Mouse (Mus musculus) hindbrain, embryonic 15.5 days (tissue): ENCODE measurements around the gene Galnt10. TPM values are rescaled to one million over a fixed set of nuclear protein-coding genes. Genes with fewer than 3 reads are reported as not detected.

Experiments
- ATAC-seq: fragments of 200-750 bp; cut with Nextera tagmentation; 2 replicates; pipeline ENCODE4 v1.8.0; 2017; ENCODE audit warnings: low read depth, moderate number of reproducible peaks, moderate TSS enrichment; ENCODE audit not compliant: low FRiP score
- H3K27ac ChIP-seq: fragments of 300-500 bp; sonication (generic); replicated peaks from 2 replicates; pipeline ENCODE4 v1.5.1; 2015; ENCODE audit warnings: mild to moderate bottlenecking, inconsistent platforms
- H3K27me3 ChIP-seq: fragments of 300-500 bp; sonication (generic); 2 replicates; pipeline ENCODE4 v1.6.1; 2015; ENCODE audit warnings: control low read depth, inconsistent platforms
- H3K36me3 ChIP-seq: fragments of 300-500 bp; sonication (generic); 2 replicates; pipeline ENCODE4 v1.6.1; 2015; ENCODE audit warnings: control low read depth, inconsistent platforms
- H3K4me1 ChIP-seq: fragments of 300-500 bp; sonication (generic); replicated peaks from 2 replicates; pipeline ENCODE4 v1.6.1; 2015; ENCODE audit warnings: control low read depth, inconsistent platforms
- H3K4me2 ChIP-seq: fragments of 300-500 bp; sonication (generic); 2 replicates; pipeline ENCODE4 v1.6.1; 2015; ENCODE audit warnings: moderate library complexity, mild to moderate bottlenecking, inconsistent platforms
- H3K4me3 ChIP-seq: fragments of 300-500 bp; sonication (generic); 2 replicates; pipeline ENCODE4 v1.5.1; 2015; ENCODE audit warnings: mild to moderate bottlenecking, inconsistent platforms
- H3K9ac ChIP-seq: fragments of 300-500 bp; sonication (generic); 2 replicates; pipeline ENCODE4 v1.6.1; 2015; ENCODE audit warnings: inconsistent platforms
- H3K9me3 ChIP-seq: fragments of 300-500 bp; sonication (generic); 2 replicates; pipeline ENCODE4 v1.6.1; 2016; ENCODE audit warnings: control low read depth, inconsistent platforms
- WGBS: fragments of 180-500 bp; shearing (Covaris S2); methylation state at CpG from one replicate; pipeline ENCODE4 v1.1.7; 2015; 5-methylcytosine and 5-hydroxymethylcytosine counted together
- polyA plus RNA-seq: library from polyadenylated mRNA; unstranded; fragments of >200 nt; fragmentation: Nextera tagmentation; extraction: Ambion mirVana; gene quantifications from 2 replicates; pipeline ENCODE4 v1.2.1, GENCODE M21; 2015

Galnt10 gene
- polyA plus RNA-seq, 1 experiment from 2014 or later, result 14.6 TPM

GRCm38 (mm10) chr11:57661492-57662229 lies 16.4 kb downstream of the Galnt10 start:
- WGBS, result 94% methylated on average over 19 of the region's 19 CpGs
- H3K4me2 ChIP-seq, result no peak overlapping the region

GRCm38 (mm10) chr11:57662231-57662630 lies 17.0 kb downstream of the Galnt10 start:
- 77% methylated on average over 4 of the region's 4 CpGs for WGBS
- H3K27ac ChIP-seq, result no peak overlapping the region
- ATAC-seq, result no peak

More at GRCm38 (mm10) chr11:57661492-57662229, 16.4 kb downstream of the Galnt10 start:
- H3K36me3 ChIP-seq, result no peaks in the 10 kb centered on the region
- no peaks in the 10 kb centered on the region for H3K9me3 ChIP-seq
- no peak overlapping the region for H3K27ac ChIP-seq
- peaks cover 21% of the 10 kb centered on the region for H3K4me1 ChIP-seq
- H3K4me3 ChIP-seq, result no peak overlapping the region
- no peaks in the 10 kb centered on the region for H3K27me3 ChIP-seq
- ATAC-seq, result no peak
- no peak overlapping the region for H3K9ac ChIP-seq

GRCm38 (mm10) chr11:57663271-57663670 lies 18.0 kb downstream of the Galnt10 start:
- no peak overlapping the region for H3K4me2 ChIP-seq
- H3K27ac ChIP-seq, result no peak overlapping the region
- H3K4me1 ChIP-seq, result peaks cover 15% of the 10 kb centered on the region; the same call in 1 of the 2 replicates
- H3K9ac ChIP-seq, result no peak overlapping the region
- H3K27me3 ChIP-seq, result no peaks in the 10 kb centered on the region
- H3K9me3 ChIP-seq, result no peaks in the 10 kb centered on the region
- ATAC-seq, result no peak
- no peaks in the 10 kb centered on the region for H3K36me3 ChIP-seq
- H3K4me3 ChIP-seq, result no peak overlapping the region
- WGBS, result 72% methylated on average over 12 of the region's 12 CpGs

More at GRCm38 (mm10) chr11:57662231-57662630, 17.0 kb downstream of the Galnt10 start:
- Histone ChIP-seq H3K27me3 (no peaks in the 10 kb centered on the region), H3K4me1 (peaks cover 15% of the 10 kb centered on the region), H3K9me3 (no peaks in the 10 kb centered on the region), H3K4me2 (no peak overlapping the region), H3K4me3 (no peak overlapping the region), H3K9ac (no peak overlapping the region), H3K36me3 (no peaks in the 10 kb centered on the region)

DNA sequence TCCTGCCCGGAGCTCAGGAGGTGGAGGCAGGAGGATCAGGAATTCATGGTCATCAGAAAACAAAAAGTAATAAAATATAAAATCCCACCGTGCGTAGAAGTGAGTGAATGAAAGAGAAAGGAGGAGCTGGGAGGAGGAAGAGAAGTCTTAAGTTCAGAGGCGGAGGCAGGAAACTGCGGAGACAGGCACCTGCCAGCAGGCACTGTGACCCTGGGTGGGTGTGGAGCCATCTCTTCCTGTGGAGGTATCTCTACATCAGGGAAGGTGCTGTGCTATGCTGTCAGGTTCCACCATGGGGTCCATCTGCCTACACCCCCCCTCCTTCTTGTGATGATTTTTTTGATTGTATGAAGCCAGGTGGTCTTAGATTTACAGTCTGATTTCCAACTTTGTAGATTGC lies 19.5 kb downstream of the Galnt10 start:
- Histone ChIP-seq H3K27ac (no peak overlapping the region), H3K9me3 (no peaks in the 10 kb centered on the region), H3K4me3 (no peak overlapping the region), H3K27me3 (no peaks in the 10 kb centered on the region), H3K9ac (no peak overlapping the region), H3K36me3 (no peaks in the 10 kb centered on the region), H3K4me2 (no peak overlapping the region), H3K4me1 (peaks cover 15% of the 10 kb centered on the region; the same call in 1 of the 2 replicates)
- whole genome bisulfite sequencing, result 90% methylated on average over 5 of the region's 5 CpGs
- no peak for ATAC-seq

DNA sequence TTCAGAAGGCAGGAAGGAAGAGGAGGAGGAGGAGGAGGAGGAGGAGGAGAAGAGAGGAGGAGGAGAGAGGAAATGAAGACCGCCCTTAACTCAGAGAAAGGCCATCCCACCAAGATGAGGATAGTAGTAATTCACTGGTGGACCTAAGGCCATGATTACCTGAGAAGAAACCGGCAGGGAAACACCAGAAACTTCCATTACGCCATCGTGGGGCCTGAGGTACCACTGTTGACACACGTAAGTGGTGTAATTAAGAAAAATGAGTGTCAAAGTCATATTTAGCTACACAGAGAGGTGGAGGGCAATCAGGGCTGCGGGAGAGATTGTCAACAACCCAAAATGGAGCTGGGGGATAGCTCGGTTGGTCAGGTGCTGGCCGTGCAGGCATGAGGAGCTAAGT lies 23.0 kb downstream of the Galnt10 start:
- Histone ChIP-seq H3K27ac (no peak overlapping the region), H3K36me3 (no peaks in the 10 kb centered on the region)
- WGBS, result 94% methylated on average over 8 of the region's 8 CpGs

GRCm38 (mm10) chr11:57669522-57669921 lies 24.3 kb downstream of the Galnt10 start:
- no peak overlapping the region for H3K4me2 ChIP-seq
- no peaks in the 10 kb centered on the region for H3K9me3 ChIP-seq
- no peaks in the 10 kb centered on the region for H3K4me1 ChIP-seq
- 85% methylated on average over 6 of the region's 6 CpGs for WGBS
- H3K27me3 ChIP-seq, result no peaks in the 10 kb centered on the region
- H3K9ac ChIP-seq, result no peak overlapping the region
- no peaks in the 10 kb centered on the region for H3K36me3 ChIP-seq
- no peak for ATAC-seq
- H3K4me3 ChIP-seq, result no peak overlapping the region
- H3K27ac ChIP-seq, result no peak overlapping the region

More for the DNA sequence above, 23.0 kb downstream of the Galnt10 start:
- no peak for ATAC-seq
- Histone ChIP-seq H3K9ac (no peak overlapping the region), H3K4me3 (no peak overlapping the region), H3K4me2 (no peak overlapping the region), H3K4me1 (peaks cover 4% of the 10 kb centered on the region; the same call in 1 of the 2 replicates), H3K27me3 (no peaks in the 10 kb centered on the region), H3K9me3 (no peaks in the 10 kb centered on the region)

DNA sequence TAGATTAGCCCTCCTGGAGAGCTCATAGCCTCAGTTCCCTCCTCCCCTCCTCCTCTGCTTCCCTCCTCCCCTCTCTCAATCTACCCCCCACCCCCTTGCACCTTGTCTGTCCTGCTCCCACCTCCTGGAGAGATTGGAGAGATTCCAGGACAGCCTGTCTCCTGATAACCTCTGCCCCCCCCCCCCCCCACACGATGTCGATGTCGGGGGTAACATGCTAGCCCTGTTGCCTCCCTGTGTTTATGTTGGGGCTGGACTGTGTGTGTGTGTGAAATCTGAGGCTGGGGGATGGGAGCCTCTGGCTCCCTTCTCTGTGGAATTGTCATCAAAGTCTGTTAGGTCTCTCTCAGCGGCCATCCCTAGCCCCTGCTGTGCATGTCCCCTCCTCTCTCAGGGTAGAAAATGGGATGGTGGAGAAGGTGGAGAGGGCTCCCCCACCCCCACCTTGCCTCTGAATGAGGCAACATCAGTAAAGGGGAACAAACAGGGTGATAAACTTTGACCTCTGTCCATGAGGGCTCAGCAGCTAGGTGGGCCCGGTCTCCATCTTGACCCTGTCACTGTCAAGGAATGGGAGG lies 26.0 kb downstream of the Galnt10 start:
- 11% methylated on average over 5 of the region's 5 CpGs for WGBS

DNA sequence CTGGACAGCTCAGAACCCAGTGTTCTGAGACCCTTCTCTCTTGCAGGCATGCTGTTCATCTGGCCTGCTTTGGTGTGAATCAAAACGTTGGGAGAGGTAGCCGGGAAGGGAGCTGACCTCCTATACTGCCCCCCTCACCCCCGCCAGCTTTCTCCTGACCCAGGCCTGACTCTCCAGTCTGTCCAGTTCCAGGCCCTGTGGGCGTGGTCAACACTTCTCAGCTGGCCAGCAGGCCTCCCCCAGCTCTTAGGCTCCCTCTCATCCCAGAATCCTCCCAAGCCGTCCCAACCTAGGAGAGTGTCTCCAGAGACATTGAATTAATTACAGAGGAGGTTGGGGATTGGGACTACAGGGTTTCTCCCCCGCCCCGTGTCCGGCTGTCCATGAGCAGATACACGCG lies 26.6 kb downstream of the Galnt10 start:
- H3K4me1 ChIP-seq, result no peaks in the 10 kb centered on the region
- no peak overlapping the region for H3K4me3 ChIP-seq
- no peak overlapping the region for H3K27ac ChIP-seq
- H3K9me3 ChIP-seq, result no peaks in the 10 kb centered on the region
- ATAC-seq, result no peak
- H3K27me3 ChIP-seq, result no peaks in the 10 kb centered on the region
- no peak overlapping the region for H3K9ac ChIP-seq
- H3K36me3 ChIP-seq, result no peaks in the 10 kb centered on the region
- no peak overlapping the region for H3K4me2 ChIP-seq
- 61% methylated on average over 10 of the region's 10 CpGs for WGBS

More for the DNA sequence above, 26.0 kb downstream of the Galnt10 start:
- Histone ChIP-seq H3K27me3 (no peaks in the 10 kb centered on the region), H3K9me3 (no peaks in the 10 kb centered on the region), H3K27ac (no peak overlapping the region), H3K4me2 (no peak overlapping the region), H3K36me3 (no peaks in the 10 kb centered on the region), H3K4me3 (no peak overlapping the region), H3K9ac (no peak overlapping the region), H3K4me1 (no peaks in the 10 kb centered on the region)
- no peak for ATAC-seq

GRCm38 (mm10) chr11:57672995-57673394 lies 27.8 kb downstream of the Galnt10 start:
- 0 out of 2 replicates have a peak, but pooled peaks cover 3% of the 10 kb centered on the region for H3K4me1 ChIP-seq
- H3K27ac ChIP-seq, result no peak overlapping the region
- no peak overlapping the region for H3K4me2 ChIP-seq
- 96% methylated on average over 9 of the region's 9 CpGs for WGBS
- no peak overlapping the region for H3K9ac ChIP-seq
- no peaks in the 10 kb centered on the region for H3K36me3 ChIP-seq
- H3K27me3 ChIP-seq, result no peaks in the 10 kb centered on the region
- no peak for ATAC-seq
- H3K4me3 ChIP-seq, result no peak overlapping the region
- no peaks in the 10 kb centered on the region for H3K9me3 ChIP-seq

- H3K4me2 ChIP-seq, result no peak overlapping the region
- peak overlapping the region; percentile 16; the same call in 1 of the 2 replicates for H3K27ac ChIP-seq
- WGBS, result 76% methylated on average over 12 of the region's 12 CpGs
- no peak overlapping the region for H3K9ac ChIP-seq
- ATAC-seq, result no peak
- no peaks in the 10 kb centered on the region for H3K27me3 ChIP-seq
- 0 out of 2 replicates have a peak, but pooled peaks cover 3% of the 10 kb centered on the region for H3K4me1 ChIP-seq
- H3K36me3 ChIP-seq, result no peaks in the 10 kb centered on the region
- H3K4me3 ChIP-seq, result no peak overlapping the region
- no peaks in the 10 kb centered on the region for H3K9me3 ChIP-seq
Measured at GRCm38 (mm10) chr11:57673977-57674687, 28.9 kb downstream of the Galnt10 start.

DNA sequence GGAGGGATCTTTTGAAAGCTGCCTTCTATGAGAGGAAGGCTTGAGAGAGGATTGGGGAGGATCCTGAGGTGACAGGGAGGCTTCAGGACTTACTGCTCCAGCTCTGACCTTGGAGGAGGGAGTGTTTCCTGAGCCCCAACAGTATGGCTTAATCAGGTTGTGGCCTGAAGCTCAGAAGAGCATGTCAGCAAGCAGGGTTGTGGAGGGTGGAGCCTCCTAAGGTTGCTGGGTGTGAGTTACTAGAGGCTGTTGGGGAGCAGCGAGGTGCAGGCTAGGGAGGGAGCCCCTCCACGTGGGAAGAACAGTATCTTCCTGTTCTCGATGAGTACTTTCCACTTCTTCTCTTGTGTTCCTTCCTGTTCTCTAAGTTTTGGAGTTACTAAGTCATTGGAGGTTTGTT lies 32.0 kb downstream of the Galnt10 start:
- no peak overlapping the region for H3K9ac ChIP-seq
- H3K4me2 ChIP-seq, result no peak overlapping the region
- peaks cover 7% of the 10 kb centered on the region; the same call in 1 of the 2 replicates for H3K4me1 ChIP-seq
- no peak overlapping the region for H3K4me3 ChIP-seq
- H3K9me3 ChIP-seq, result no peaks in the 10 kb centered on the region
- H3K27me3 ChIP-seq, result no peaks in the 10 kb centered on the region
- H3K27ac ChIP-seq, result no peak overlapping the region
- no peak for ATAC-seq
- H3K36me3 ChIP-seq, result no peaks in the 10 kb centered on the region
- WGBS, result 80% methylated on average over 3 of the region's 3 CpGs

DNA sequence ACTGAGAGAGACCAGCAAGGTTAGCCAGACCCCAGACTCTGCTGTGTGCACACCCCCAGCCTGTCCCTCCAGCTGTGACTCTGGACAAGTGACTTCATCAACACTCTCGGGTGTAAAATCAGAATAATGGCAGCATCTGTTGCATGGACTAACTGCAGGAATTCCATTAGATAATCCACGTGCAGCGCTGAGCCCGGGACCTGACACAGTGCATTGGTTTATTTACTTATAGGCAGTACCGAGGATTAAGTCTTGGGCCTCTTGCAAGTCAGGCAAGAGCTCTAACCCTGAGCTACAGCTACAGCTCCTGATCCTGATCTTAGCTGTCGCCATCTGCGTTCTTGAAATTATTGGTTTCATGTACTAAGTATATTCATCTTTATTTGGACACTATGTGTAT lies 37.3 kb downstream of the Galnt10 start:
- no peaks in the 10 kb centered on the region for H3K9me3 ChIP-seq
- no peak overlapping the region for H3K4me3 ChIP-seq
- H3K27me3 ChIP-seq, result no peaks in the 10 kb centered on the region
- peaks cover 41% of the 10 kb centered on the region for H3K4me1 ChIP-seq
- no peak for ATAC-seq
- no peak overlapping the region for H3K4me2 ChIP-seq
- no peaks in the 10 kb centered on the region for H3K36me3 ChIP-seq
- 50% methylated on average over 7 of the region's 7 CpGs for WGBS
- no peak overlapping the region for H3K27ac ChIP-seq
- no peak overlapping the region for H3K9ac ChIP-seq
